Comparison of ENCODE assay signal across 36 mouse cellular contexts in the genomic region with DNA sequence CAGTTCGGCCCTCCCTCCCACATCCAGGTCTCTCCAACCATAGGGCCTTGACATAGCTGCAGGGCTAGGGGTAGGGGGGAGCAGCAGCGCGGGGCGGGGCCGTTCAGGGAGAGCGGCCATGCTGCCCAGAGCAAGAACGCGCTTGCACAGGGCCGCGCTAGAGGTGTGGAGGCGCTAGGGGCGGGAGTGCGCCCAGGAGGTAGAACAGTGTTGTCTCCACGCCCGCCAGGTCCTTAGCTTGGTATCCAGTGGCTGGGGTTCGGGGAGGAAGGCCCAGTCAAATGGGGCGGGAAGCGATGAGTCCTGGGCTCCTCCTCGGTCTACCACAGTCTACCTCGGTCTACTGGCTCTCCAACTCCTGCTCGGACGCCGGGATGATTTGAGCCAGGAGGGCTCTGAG. TPM values are rescaled to one million over a fixed set of nuclear protein-coding genes. Genes with fewer than 3 reads are reported as not detected.
DNase-seq lines count a peak whose midpoint lies in the region; ATAC-seq and TF ChIP-seq lines count a peak whose summit lies in the region.
"Had no signal": no experiment of that assay in that cellular context is flagged by ENCODE, and none has a peak within 500 bp of the region (broad histone marks: within the 10 kb centered on the region; RNA-seq: fewer than 3 reads in every experiment).

No protein-coding gene starts in this region.

- ATAC-seq in heart, embryonic 15.5 days (replicated peaks; ENCODE audit: insufficient number of reproducible peaks, insufficient read depth, low FRiP score, low read depth), result peak; percentile 47; the same call in 1 of the 2 replicates
- no peak for ATAC-seq in forebrain, postnatal 0 days
- ATAC-seq: forebrain, embryonic 15.5 days; hindbrain, embryonic 16.5 days; intestine, embryonic 15.5 days had no signal

- no peaks in the 10 kb centered on the region for H3K27me3 ChIP-seq in heart, embryonic 15.5 days
- no peaks in the 10 kb centered on the region for H3K27me3 ChIP-seq in heart, embryonic 10.5 days (ENCODE audit: insufficient read depth, poor library complexity, severe bottlenecking)
- no peaks in the 10 kb centered on the region for H3K27me3 ChIP-seq in E14TG2a.4 (ENCODE audit: insufficient read depth, low read length)
- H3K27me3 ChIP-seq in forebrain, postnatal 0 days (ENCODE audit: insufficient read depth, low read length), result no peaks in the 10 kb centered on the region
- H3K27me3 ChIP-seq: CH12.LX; embryonic facial prominence, embryonic 12.5 days; forebrain, embryonic 12.5 days; forebrain, embryonic 15.5 days; hindbrain, embryonic 13.5 days; intestine, embryonic 15.5 days had no signal

- H3K9me3 ChIP-seq in heart, embryonic 15.5 days (replicated peaks), result no peaks in the 10 kb centered on the region
- H3K9me3 ChIP-seq in heart, embryonic 10.5 days, result peaks cover 6% of the 10 kb centered on the region; the same call in 1 of the 2 replicates
- peaks cover 16% of the 10 kb centered on the region for H3K9me3 ChIP-seq in E14TG2a.4 (ENCODE audit: low read length)
- 0 out of 2 replicates have a peak, but pooled peaks cover 3% of the 10 kb centered on the region for H3K9me3 ChIP-seq in forebrain, postnatal 0 days (ENCODE audit: low read length)
- H3K9me3 ChIP-seq: intestine, embryonic 15.5 days had no signal

- H3K4me3 ChIP-seq in heart, embryonic 15.5 days, result no peak overlapping the region
- no peak overlapping the region for H3K4me3 ChIP-seq in heart, embryonic 10.5 days
- peak overlapping the region; percentile 80 for H3K4me3 ChIP-seq in E14TG2a.4 (replicated peaks; ENCODE audit: low read length)
- no peak overlapping the region for H3K4me3 ChIP-seq in forebrain, postnatal 0 days (ENCODE audit: low read depth, low read length)
- H3K4me3 ChIP-seq: embryonic facial prominence, embryonic 12.5 days; erythroblast, embryonic 14.5 days; forebrain, embryonic 12.5 days; forebrain, embryonic 15.5 days; heart, adult 2 months; hindbrain, embryonic 10.5 days; hindbrain, embryonic 13.5 days; intestine, embryonic 15.5 days had no signal

- TF ChIP-seq CTCF in E14TG2a.4 (conservative IDR thresholded peaks at IDR 0.05; ENCODE audit: low read length), result no peak
- TF ChIP-seq CTCF in forebrain, postnatal 0 days (IDR thresholded peaks at IDR 0.05; ENCODE audit: low read depth), result no peak

- H3K27ac ChIP-seq in heart, embryonic 15.5 days, result no peak overlapping the region
- no peak overlapping the region for H3K27ac ChIP-seq in heart, embryonic 10.5 days
- H3K27ac ChIP-seq in forebrain, postnatal 0 days (ENCODE audit: low read depth, low read length), result no peak overlapping the region
- H3K27ac ChIP-seq: embryonic facial prominence, embryonic 12.5 days; forebrain, embryonic 12.5 days; forebrain, embryonic 15.5 days; heart, adult 2 months; hindbrain, embryonic 10.5 days; hindbrain, embryonic 13.5 days; intestine, embryonic 15.5 days had no signal

- H3K4me2 ChIP-seq in heart, embryonic 15.5 days, result no peak overlapping the region
- no peak overlapping the region for H3K4me2 ChIP-seq in forebrain, postnatal 0 days (ENCODE audit: low read depth)
- H3K4me2 ChIP-seq: embryonic facial prominence, embryonic 12.5 days; forebrain, embryonic 12.5 days; forebrain, embryonic 15.5 days; heart, embryonic 11.5 days; hindbrain, embryonic 13.5 days; intestine, embryonic 15.5 days had no signal

- DNase-seq in heart, embryonic 10.5 days (ENCODE audit: low spot score), result no peak
- DNase-seq in ES-CJ7 (ENCODE audit: low read depth, low spot score) (peak; percentile 82), WW6 (ENCODE audit: low read depth, low spot score) (peak; percentile 55)
- DNase-seq in forebrain, postnatal 0 days, result no peak
- DNase-seq in layer of hippocampus, postnatal 25 days (ENCODE audit: extremely low spot score in 1 of 2, low spot score in 1 of 2), result no peak
- DNase-seq: adrenal gland, adult 2 months; adrenal gland, postnatal 14 days; B cell, adult 2 months; cerebellum, adult 11 months; cerebellum, adult 2 months; cerebellum, adult 9-11 months; cerebellum, postnatal 25 days; gastrocnemius, postnatal 10 days; gastrocnemius, postnatal 36 days; heart, adult 2 months; heart, postnatal 10 days; heart, postnatal 36 days; kidney, adult 11 months had no signal

- H3K4me1 ChIP-seq in heart, embryonic 15.5 days (replicated peaks), result no peaks in the 10 kb centered on the region
- no peaks in the 10 kb centered on the region for H3K4me1 ChIP-seq in heart, embryonic 10.5 days
- no peaks in the 10 kb centered on the region for H3K4me1 ChIP-seq in E14TG2a.4 (replicated peaks; ENCODE audit: low read depth, low read length)
- no peaks in the 10 kb centered on the region for H3K4me1 ChIP-seq in forebrain, postnatal 0 days (ENCODE audit: insufficient read depth)
- H3K4me1 ChIP-seq: embryonic facial prominence, embryonic 12.5 days; forebrain, embryonic 12.5 days; forebrain, embryonic 15.5 days; hindbrain, embryonic 10.5 days; hindbrain, embryonic 13.5 days; intestine, embryonic 15.5 days had no signal

- no peaks in the 10 kb centered on the region for H3K36me3 ChIP-seq in heart, embryonic 15.5 days
- H3K36me3 ChIP-seq in heart, embryonic 10.5 days, result no peaks in the 10 kb centered on the region
- H3K36me3 ChIP-seq in E14TG2a.4 (ENCODE audit: insufficient read depth, low read length), result no peaks in the 10 kb centered on the region
- no peaks in the 10 kb centered on the region for H3K36me3 ChIP-seq in forebrain, postnatal 0 days (ENCODE audit: insufficient read depth)
- H3K36me3 ChIP-seq: embryonic facial prominence, embryonic 12.5 days; forebrain, embryonic 12.5 days; forebrain, embryonic 15.5 days; hindbrain, embryonic 10.5 days; hindbrain, embryonic 13.5 days; intestine, embryonic 15.5 days had no signal

- WGBS in heart, embryonic 15.5 days, result 37% methylated on average over 23 of the region's 23 CpGs
- 41% methylated on average over 23 of the region's 23 CpGs for WGBS in heart, embryonic 10.5 days
- WGBS in forebrain, postnatal 0 days, result 55% methylated on average over 22 of the region's 23 CpGs

- no peak overlapping the region for H3K9ac ChIP-seq in heart, embryonic 15.5 days
- no peak overlapping the region for H3K9ac ChIP-seq in forebrain, postnatal 0 days
- H3K9ac ChIP-seq: embryonic facial prominence, embryonic 12.5 days; forebrain, embryonic 12.5 days; forebrain, embryonic 15.5 days; hindbrain, embryonic 13.5 days; intestine, embryonic 15.5 days had no signal

RNA-seq across cellular contexts. Expression of gene Gm2381, which starts 11.1 kb away (rescaled TPM):
- polyA plus RNA-seq in heart, embryonic 15.5 days (2015; fragmentation: Nextera tagmentation; extraction: Ambion mirVana), result not detected in 2 replicates
- not detected in 2 replicates for polyA plus RNA-seq in heart, embryonic 10.5 days (2016; fragmentation: Nextera tagmentation; extraction: Ambion mirVana)
- not detected in 2 replicates for total RNA-seq in forebrain, postnatal 0 days (2014; rRNA removed)
- not detected in 2 replicates for polyA plus RNA-seq in forebrain, postnatal 0 days (2015; fragmentation: Nextera tagmentation; extraction: Ambion mirVana)
- under 1 TPM; 0.07 to 0.16 TPM for total RNA-seq in layer of hippocampus, postnatal 25 days (2021)
- total RNA-seq: gastrocnemius, adult 18-20 months; granulocyte monocyte progenitor cell, adult 5-6 weeks; MEL had no signal
- polyA plus RNA-seq: adrenal gland, adult 2 months; cerebellum, adult 2 months; cortical plate, adult 2 months; embryonic facial prominence, embryonic 12.5 days; erythroblast, embryonic 14.5 days; forebrain, embryonic 12.5 days; forebrain, embryonic 15.5 days; heart, adult 2 months; heart, embryonic 11.5 days; heart, embryonic 14.5 days; hindbrain, embryonic 10.5 days; hindbrain, embryonic 13.5 days; hindbrain, embryonic 16.5 days; intestine, embryonic 15.5 days had no signal

RNA-seq across cellular contexts. Expression of gene Vmn2r63, which starts 55.5 kb away (rescaled TPM):
- not detected in 2 replicates for polyA plus RNA-seq in heart, embryonic 15.5 days (2015; fragmentation: Nextera tagmentation; extraction: Ambion mirVana)
- not detected in 2 replicates for polyA plus RNA-seq in heart, embryonic 10.5 days (2016; fragmentation: Nextera tagmentation; extraction: Ambion mirVana)
- not detected in 2 replicates for total RNA-seq in forebrain, postnatal 0 days (2014; rRNA removed)
- polyA plus RNA-seq in forebrain, postnatal 0 days (2015; fragmentation: Nextera tagmentation; extraction: Ambion mirVana), result not detected in 2 replicates
- total RNA-seq in layer of hippocampus, postnatal 25 days (2021), result not detected
- total RNA-seq: adrenal gland, adult 2 months; adrenal gland, postnatal 14 days; adrenal gland, postnatal 4 days; CH12.LX; gastrocnemius, adult 18-20 months; gastrocnemius, postnatal 10 days; gastrocnemius, postnatal 36 days; granulocyte monocyte progenitor cell, adult 5-6 weeks; heart, adult 2 months; heart, postnatal 10 days; heart, postnatal 36 days; MEL had no signal
- polyA plus RNA-seq: adrenal gland, adult 2 months; cerebellum, adult 2 months; cortical plate, adult 2 months; embryonic facial prominence, embryonic 12.5 days; forebrain, embryonic 12.5 days; forebrain, embryonic 15.5 days; heart, adult 2 months; heart, embryonic 11.5 days; heart, embryonic 14.5 days; hindbrain, embryonic 10.5 days; hindbrain, embryonic 13.5 days; hindbrain, embryonic 16.5 days; intestine, embryonic 15.5 days had no signal

Comparison
In these comparisons a context has a peak if more than half of its experiments do, and no peak if none do; other contexts are left out.
1. DNase-seq: peak in ES-CJ7 (single experiment) and WW6 (single experiment); none in heart, embryonic 10.5 days (single experiment), forebrain, postnatal 0 days (single experiment) and layer of hippocampus, postnatal 25 days (0 of 2).